ENCODE assay signal across 8 mouse cellular contexts in the genomic region with DNA sequence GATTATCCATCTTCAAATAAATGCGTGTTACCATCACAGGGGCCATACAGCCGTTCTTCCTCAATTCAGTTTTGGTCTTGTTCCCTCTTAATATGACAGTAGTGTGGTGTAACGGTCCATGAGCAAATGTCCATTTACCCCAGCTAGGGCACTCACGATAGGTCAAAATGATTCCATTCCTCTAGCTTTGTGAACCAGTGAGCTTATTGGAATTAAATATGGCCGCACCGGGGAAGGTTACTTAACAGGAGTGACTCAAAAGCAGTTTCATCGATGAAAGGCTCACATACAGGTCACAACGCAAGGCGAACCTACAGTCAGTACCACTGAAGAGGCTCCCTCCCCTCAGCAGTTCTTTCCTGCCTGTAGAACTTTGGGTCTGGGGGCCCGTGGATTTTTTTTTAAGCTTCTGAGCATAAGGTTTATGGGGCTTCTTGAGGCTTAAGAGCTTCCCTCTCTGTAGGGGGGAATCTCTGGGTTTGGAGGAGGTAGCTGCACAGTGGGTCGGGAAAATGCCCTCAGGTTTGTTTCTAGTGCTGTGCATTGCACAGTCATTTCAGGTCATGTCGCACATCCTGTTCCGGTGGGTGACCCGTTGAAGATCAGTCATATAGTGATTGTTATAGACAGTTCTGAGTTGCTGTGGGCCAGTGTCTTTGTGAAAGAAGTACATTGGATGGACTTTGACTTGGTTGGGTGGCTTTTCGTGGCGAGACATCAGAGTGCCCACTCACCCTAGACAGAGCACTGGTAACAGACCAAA. TPM values are rescaled to one million over a fixed set of nuclear protein-coding genes. Genes with fewer than 3 reads are reported as not detected.
DNase-seq lines count a peak whose midpoint lies in the region; ATAC-seq and TF ChIP-seq lines count a peak whose summit lies in the region.

No protein-coding gene starts in this region.

- in situ Hi-C loops in CH12.LX (cut with MboI; ENCODE audit: low pct_ligation_motif_present, low pct_unique_long_range_greater_than_20kb, low sequenced_read_pairs), result no loop called here

- H3K79me2 ChIP-seq in CH12.LX (replicated peaks; ENCODE audit: control insufficient read depth, extremely low read depth, insufficient read depth, poor library complexity, severe bottlenecking), result peaks cover 27% of the 10 kb centered on the region

- WGBS in hindbrain, postnatal 0 days, result 36% methylated on average over 16 of the region's 16 CpGs

- TF ChIP-seq CTCF in CH12.LX (conservative IDR thresholded peaks at IDR 0.05 in 1 of 2, IDR thresholded peaks at IDR 0.05 in 1 of 2; ENCODE audit: low read depth in 2 of 2, low read length in 2 of 2), result no peak
- no peak for TF ChIP-seq CTCF in hindbrain, postnatal 0 days (IDR thresholded peaks at IDR 0.05; ENCODE audit: low read depth)

- H3K4me1 ChIP-seq in CH12.LX (ENCODE audit: control insufficient read depth in 1 of 2, insufficient read depth in 2 of 2), result peaks cover 13 to 24% of the 10 kb centered on the region in 2 experiments
- H3K4me1 ChIP-seq in hindbrain, postnatal 0 days (ENCODE audit: insufficient read depth, low read length), result peaks cover 12% of the 10 kb centered on the region; the same call in 1 of the 2 replicates
- H3K4me1 ChIP-seq in megakaryocyte, embryonic 14.5 days, result peaks cover 62% of the 10 kb centered on the region

- dilution Hi-C loops in CH12.LX (cut with MboI; ENCODE audit: extremely low pct_ligation_motif_present, extremely low pct_unique_long_range_greater_than_20kb, low sequenced_read_pairs), result no loop called here

- no peak; the same call in 1 of the 2 replicates for TF ChIP-seq POLR2A in CH12.LX (IDR thresholded peaks at IDR 0.05; ENCODE audit: low read depth, low read length)

- peak; percentile 79 for TF ChIP-seq EP300 in CH12.LX (IDR thresholded peaks at IDR 0.05; ENCODE audit: low read length)

- TF ChIP-seq RAD21 in CH12.LX (IDR thresholded peaks at IDR 0.05; ENCODE audit: low read depth, low read length), result no peak

- peak overlapping the region; percentile 83 for H3K27ac ChIP-seq in CH12.LX (ENCODE audit: insufficient read depth, low read depth)
- peak overlapping the region; percentile 96 for H3K27ac ChIP-seq in hindbrain, postnatal 0 days

- peak; percentile 7 for DNase-seq in heart, adult 8-10 months (ENCODE audit: low spot score)
- no peak for DNase-seq in heart, postnatal 36 days
- peak; percentile 75 for DNase-seq in CH12.LX (ENCODE audit: extremely low read depth)
- DNase-seq in embryo, embryonic 10.5 days (ENCODE audit: low spot score), result peak; percentile 59
- peak; percentile 51 for DNase-seq in hindbrain, postnatal 0 days (ENCODE audit: low spot score)
- DNase-seq in urinary bladder, postnatal 25 days (ENCODE audit: low spot score), result no peak
- no peak for DNase-seq in kidney, adult 11 months

- no peak for ATAC-seq in hindbrain, postnatal 0 days

- intact Hi-C loops in heart, postnatal 36 days (cut with DNase I), result loop anchor here (2.0 kb wide), 1 partner anchor 40 kb away; a partner anchor contains a TSS

- no peaks in the 10 kb centered on the region for H3K9me3 ChIP-seq in CH12.LX (replicated peaks; ENCODE audit: low read length)
- no peaks in the 10 kb centered on the region for H3K9me3 ChIP-seq in hindbrain, postnatal 0 days (ENCODE audit: low read length)
- H3K9me3 ChIP-seq in megakaryocyte, embryonic 14.5 days, result no peaks in the 10 kb centered on the region

- H3K27me3 ChIP-seq in CH12.LX (replicated peaks), result no peaks in the 10 kb centered on the region
- no peaks in the 10 kb centered on the region for H3K27me3 ChIP-seq in hindbrain, postnatal 0 days (ENCODE audit: insufficient read depth, low read length)
- no peaks in the 10 kb centered on the region for H3K27me3 ChIP-seq in megakaryocyte, embryonic 14.5 days (replicated peaks)

- peaks cover 22 to 35% of the 10 kb centered on the region in 2 experiments for H3K36me3 ChIP-seq in CH12.LX (replicated peaks in 1 of 2; ENCODE audit: control insufficient read depth in 1 of 2, insufficient read depth in 1 of 2, low read length in 1 of 2)
- peaks cover 14% of the 10 kb centered on the region; the same call in 1 of the 2 replicates for H3K36me3 ChIP-seq in hindbrain, postnatal 0 days (ENCODE audit: insufficient read depth, low read length)
- H3K36me3 ChIP-seq in megakaryocyte, embryonic 14.5 days (replicated peaks; ENCODE audit: low read length), result peaks cover 36% of the 10 kb centered on the region

- H3K4me2 ChIP-seq in CH12.LX (ENCODE audit: insufficient read depth, low read depth, poor library complexity, severe bottlenecking), result peak overlapping the region; percentile 40
- H3K4me2 ChIP-seq in hindbrain, postnatal 0 days (ENCODE audit: low read depth, low read length), result peak overlapping the region; percentile 89

- peak overlapping the region; percentile 93 for H3K9ac ChIP-seq in CH12.LX (ENCODE audit: insufficient read depth, low read depth)
- H3K9ac ChIP-seq in hindbrain, postnatal 0 days (replicated peaks; ENCODE audit: low read length), result peak overlapping the region; percentile 81

- H3K4me3 ChIP-seq in CH12.LX (replicated peaks in 1 of 3; ENCODE audit: low read depth in 2 of 3, low read length in 2 of 3, poor library complexity in 1 of 3), result peak overlapping the region; percentile 80 to 100 (median 86)
- H3K4me3 ChIP-seq in hindbrain, postnatal 0 days (ENCODE audit: low read length), result peak overlapping the region; percentile 89
- peak overlapping the region; percentile 97 for H3K4me3 ChIP-seq in megakaryocyte, embryonic 14.5 days (replicated peaks)

TF ChIP-seq in CH12.LX, 34 proteins besides CTCF, POLR2A, EP300 and RAD21 (continues in another document):
- TF ChIP-seq ZNF384 (IDR thresholded peaks at IDR 0.05; ENCODE audit: low read depth, low read length), result no peak
- TF ChIP-seq JUND (conservative IDR thresholded peaks at IDR 0.05; ENCODE audit: low read depth, low read length), result peak; percentile 91
- no peak for TF ChIP-seq POLR2AphosphoS2 (IDR thresholded peaks at IDR 0.05; ENCODE audit: low read depth, low read length)
- TF ChIP-seq ZMIZ1 (IDR thresholded peaks at IDR 0.05; ENCODE audit: low read depth, low read length), result no peak
- TF ChIP-seq E2F4 (IDR thresholded peaks at IDR 0.05; ENCODE audit: insufficient replicate concordance, low read depth, low read length), result no peak
- TF ChIP-seq USF1 (IDR thresholded peaks at IDR 0.05; ENCODE audit: low read depth, low read length), result no peak
- no peak for TF ChIP-seq MAFK (IDR thresholded peaks at IDR 0.05; ENCODE audit: insufficient replicate concordance, low read length)
- TF ChIP-seq MXI1 (IDR thresholded peaks at IDR 0.05; ENCODE audit: low read depth, low read length), result peak; percentile 64; the same call in 1 of the 2 replicates
- TF ChIP-seq MYC (IDR thresholded peaks at IDR 0.05; ENCODE audit: low read depth, low read length), result no peak
- TF ChIP-seq TBP (conservative IDR thresholded peaks at IDR 0.05; ENCODE audit: low read depth, low read length), result no peak
- TF ChIP-seq TCF12 (IDR thresholded peaks at IDR 0.05; ENCODE audit: low read depth, low read length), result peak; percentile 37; the same call in 1 of the 2 replicates
- TF ChIP-seq ELF1 (IDR thresholded peaks at IDR 0.05; ENCODE audit: low read depth, low read length), result no peak
- no peak for TF ChIP-seq UBTF (IDR thresholded peaks at IDR 0.05; ENCODE audit: low read depth, low read length)
- no peak for TF ChIP-seq ZC3H11A (IDR thresholded peaks at IDR 0.05; ENCODE audit: low read depth, low read length)
- no peak for TF ChIP-seq MEF2A (IDR thresholded peaks at IDR 0.05; ENCODE audit: borderline replicate concordance, low read depth, low read length)
- 0 out of 2 replicates have a peak, but pooled peaks have one; percentile 34 for TF ChIP-seq MAZ (IDR thresholded peaks at IDR 0.05; ENCODE audit: low read depth, low read length)
- TF ChIP-seq RCOR1 (conservative IDR thresholded peaks at IDR 0.05; ENCODE audit: low read depth, low read length), result no peak

RNA-seq across cellular contexts. Expression of a gene that starts 0.9 kb away (rescaled TPM):
- total RNA-seq in heart, adult 8-10 months (2022), result 10 to 100 TPM; 59.2 to 78.1 (median 73.3) TPM
- total RNA-seq in heart, postnatal 36 days (2021), result 10 to 100 TPM; 62.6 to 74.3 TPM
- total RNA-seq in CH12.LX (2012; rRNA removed) (36.0 and 36.2 TPM in 2 replicates), CH12.LX (2014; rRNA removed) (16.4 and 20.3 TPM in 2 replicates)
- polyA plus RNA-seq in CH12.LX (2012; ENCODE audit: insufficient read length, low read depth), result 47.6 and 48.0 TPM in 2 replicates
- total RNA-seq in hindbrain, postnatal 0 days (2014; rRNA removed), result 16.6 and 26.7 TPM in 2 replicates
- polyA plus RNA-seq in hindbrain, postnatal 0 days (2015; fragmentation: Nextera tagmentation; extraction: Ambion mirVana), result 45.6 and 49.6 TPM in 2 replicates
- polyA plus RNA-seq in megakaryocyte, embryonic 14.5 days (2012; ENCODE audit: insufficient read depth, low replicate concordance), result 8.8 and 20.1 TPM in 2 replicates

RNA-seq across cellular contexts. Expression of a gene that starts 36.6 kb away (rescaled TPM):
- not detected for total RNA-seq in heart, adult 8-10 months (2022)
- total RNA-seq in heart, postnatal 36 days (2021), result not detected
- total RNA-seq in CH12.LX (2012; rRNA removed) (0.38 and 0.55 TPM in 2 replicates), CH12.LX (2014; rRNA removed) (not detected in 2 replicates)
- polyA plus RNA-seq in CH12.LX (2012; ENCODE audit: insufficient read length, low read depth), result 2.1 and 2.5 TPM in 2 replicates
- total RNA-seq in hindbrain, postnatal 0 days (2014; rRNA removed), result 76.0 and 95.7 TPM in 2 replicates
- polyA plus RNA-seq in hindbrain, postnatal 0 days (2015; fragmentation: Nextera tagmentation; extraction: Ambion mirVana), result 51.1 and 54.2 TPM in 2 replicates
- not detected in 2 replicates for polyA plus RNA-seq in megakaryocyte, embryonic 14.5 days (2012; ENCODE audit: insufficient read depth, low replicate concordance)

RNA-seq across cellular contexts. Expression of a gene that starts 40.0 kb away (rescaled TPM):
- total RNA-seq in heart, adult 8-10 months (2022), result 1 to 10 TPM; 2.9 to 5.6 (median 4.0) TPM
- 1 to 10 TPM; 4.4 to 5.2 TPM for total RNA-seq in heart, postnatal 36 days (2021)
- 15.2 and 18.5 TPM in 2 replicates for total RNA-seq in CH12.LX (2012; rRNA removed)
- 6.0 and 8.3 TPM in 2 replicates for total RNA-seq in CH12.LX (2014; rRNA removed)
- 22.0 and 28.7 TPM in 2 replicates for polyA plus RNA-seq in CH12.LX (2012; ENCODE audit: insufficient read length, low read depth)
- 16.3 TPM in 2 replicates for total RNA-seq in hindbrain, postnatal 0 days (2014; rRNA removed)
- 36.4 and 36.8 TPM in 2 replicates for polyA plus RNA-seq in hindbrain, postnatal 0 days (2015; fragmentation: Nextera tagmentation; extraction: Ambion mirVana)
- polyA plus RNA-seq in megakaryocyte, embryonic 14.5 days (2012; ENCODE audit: insufficient read depth, low replicate concordance), result 3.7 and 21.3 TPM in 2 replicates

RNA-seq across cellular contexts. Expression of a gene that starts 55.3 kb away (rescaled TPM):
- 10 to 100 TPM; 64.0 to 74.9 (median 68.1) TPM for total RNA-seq in heart, adult 8-10 months (2022)
- 10 to 100 TPM; 51.6 to 58.1 TPM for total RNA-seq in heart, postnatal 36 days (2021)
- total RNA-seq in CH12.LX (2012; rRNA removed) (19.9 and 20.9 TPM in 2 replicates), CH12.LX (2014; rRNA removed) (16.8 and 17.9 TPM in 2 replicates)
- polyA plus RNA-seq in CH12.LX (2012; ENCODE audit: insufficient read length, low read depth), result 22.4 and 23.3 TPM in 2 replicates
- 46.3 and 62.7 TPM in 2 replicates for total RNA-seq in hindbrain, postnatal 0 days (2014; rRNA removed)
- 37.9 and 38.8 TPM in 2 replicates for polyA plus RNA-seq in hindbrain, postnatal 0 days (2015; fragmentation: Nextera tagmentation; extraction: Ambion mirVana)
- polyA plus RNA-seq in megakaryocyte, embryonic 14.5 days (2012; ENCODE audit: insufficient read depth, low replicate concordance), result 20.7 and 47.5 TPM in 2 replicates

Comparison
In these comparisons a context has a peak if more than half of its experiments do, and no peak if none do; other contexts are left out.
1. DNase-seq: peak in heart, adult 8-10 months (single experiment), CH12.LX (single experiment), embryo, embryonic 10.5 days (single experiment) and hindbrain, postnatal 0 days (single experiment); none in heart, postnatal 36 days (0 of 2), urinary bladder, postnatal 25 days (single experiment) and kidney, adult 11 months (single experiment).
2. RNA of a gene that starts 36.6 kb away (total RNA-seq): 76.0 to 95.7 TPM in hindbrain, postnatal 0 days; 0.38 to 0.55 TPM in CH12.LX, not detected in heart, postnatal 36 days and not detected in heart, adult 8-10 months; every median in the first group is over 10 times any median in the second.
3. Peak in every context shown above with its lines, with median percentiles within 50 percentile points of each other: H3K4me3 ChIP-seq.